Mouse (Mus musculus) thymus, postnatal 0 days (tissue): Measurements from ENCODE around the gene Gpr152. TPM values are rescaled to one million over a fixed set of nuclear protein-coding genes. Genes with fewer than 3 reads are reported as not detected.

Experiments
- DNase-seq: peaks from one replicate; pipeline ENCODE4 v3.0.0-alpha.2; 2015; ENCODE audit warnings: low spot score
- polyA plus RNA-seq: library from polyadenylated mRNA; unstranded; fragments of >200 nt; fragmentation: Nextera tagmentation; extraction: Ambion mirVana; gene quantifications from 2 replicates; pipeline ENCODE4 v1.2.1, GENCODE M21; 2015

Gpr152 gene
- polyA plus RNA-seq, 1 experiment from 2014 or later = 0.03 TPM

DNA sequence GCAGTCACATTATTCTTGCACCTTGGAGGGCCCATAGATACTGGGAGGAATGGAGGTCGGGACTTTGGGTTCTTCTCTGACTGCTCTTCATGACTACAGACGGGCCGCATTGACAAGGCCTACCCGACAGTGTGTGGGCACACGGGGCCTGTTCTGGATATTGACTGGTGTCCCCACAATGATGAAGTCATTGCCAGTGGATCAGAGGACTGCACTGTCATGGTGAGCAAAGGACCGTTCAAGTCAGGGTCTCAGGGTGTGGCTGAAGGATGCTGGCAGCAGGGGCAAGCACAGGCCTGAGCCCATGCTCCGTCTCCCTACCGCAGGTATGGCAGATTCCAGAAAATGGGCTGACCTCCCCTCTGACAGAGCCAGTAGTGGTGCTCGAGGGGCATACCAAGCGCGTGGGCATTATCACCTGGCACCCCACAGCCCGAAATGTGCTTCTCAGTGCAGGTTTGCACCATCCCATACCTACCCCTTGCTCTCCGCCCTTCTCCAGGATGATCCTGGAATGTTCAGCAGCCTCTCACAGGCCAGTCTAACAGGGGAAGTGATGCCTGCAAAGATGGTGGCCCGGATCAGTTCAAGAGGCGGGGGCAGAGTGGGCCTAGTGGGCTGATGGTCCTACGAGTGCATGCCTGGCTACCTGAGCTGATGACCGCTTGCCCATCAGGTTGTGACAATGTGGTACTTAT is 10.3 kb downstream of the Gpr152 start:
- DNase-seq = no peak

- no peak for DNase-seq
Measured at GRCm38 (mm10) chr19:4150567-4151487, 11.2 kb downstream of the Gpr152 start.

GRCm38 (mm10) chr19:4151488-4151860 is 11.9 kb downstream of the Gpr152 start:
- DNase-seq = no peak

- no peak for DNase-seq
Measured at GRCm38 (mm10) chr19:4151898-4152297, 12.3 kb downstream of the Gpr152 start.

GRCm38 (mm10) chr19:4152445-4153231 is 13.1 kb downstream of the Gpr152 start:
- DNase-seq = no peak

GRCm38 (mm10) chr19:4153232-4153654 is 13.7 kb downstream of the Gpr152 start, which contains the start of gene Ptprcap:
Gene Ptprcap, plus strand, starts transcription at chr19:4153604.
- DNase-seq = no peak

DNA sequence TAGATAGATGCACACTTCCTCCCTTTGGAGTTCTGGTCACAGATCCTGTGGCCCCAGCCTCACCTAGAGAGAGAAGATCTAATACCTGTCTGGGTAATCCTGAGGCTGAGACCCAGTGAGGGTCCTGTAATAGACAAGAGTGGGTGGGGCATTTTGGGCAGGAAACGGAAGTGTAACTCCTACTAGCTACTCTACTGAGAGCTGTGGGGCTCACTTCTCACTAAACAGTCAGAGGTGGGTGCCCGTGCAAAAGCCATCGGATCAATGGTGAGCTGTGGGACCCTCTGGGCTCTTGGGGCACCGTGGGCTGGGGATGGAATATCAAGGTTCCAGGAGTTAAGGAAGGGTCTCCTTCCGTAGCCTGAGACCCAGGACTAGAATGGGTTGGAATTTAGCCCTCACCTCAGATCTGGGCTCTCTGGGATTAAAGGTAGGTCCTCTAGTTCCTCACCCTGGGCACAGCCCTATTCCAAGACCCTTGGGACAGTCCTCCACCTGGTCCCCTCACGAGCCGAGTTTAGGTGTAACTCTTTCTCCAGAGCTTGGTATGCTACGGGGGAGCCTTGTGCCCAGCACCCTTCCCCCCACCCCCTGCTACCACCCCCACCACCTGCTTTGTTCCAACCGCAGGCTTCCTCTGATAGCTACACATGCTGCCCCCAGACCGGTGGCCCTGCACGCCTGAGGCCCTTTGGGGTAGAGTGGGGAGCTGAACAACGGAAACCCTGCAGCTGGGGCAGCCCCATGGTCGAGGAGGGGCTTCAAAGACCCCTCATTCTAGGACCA is 15.0 kb downstream of the Gpr152 start:
- DNase-seq = peak; percentile 86

DNA sequence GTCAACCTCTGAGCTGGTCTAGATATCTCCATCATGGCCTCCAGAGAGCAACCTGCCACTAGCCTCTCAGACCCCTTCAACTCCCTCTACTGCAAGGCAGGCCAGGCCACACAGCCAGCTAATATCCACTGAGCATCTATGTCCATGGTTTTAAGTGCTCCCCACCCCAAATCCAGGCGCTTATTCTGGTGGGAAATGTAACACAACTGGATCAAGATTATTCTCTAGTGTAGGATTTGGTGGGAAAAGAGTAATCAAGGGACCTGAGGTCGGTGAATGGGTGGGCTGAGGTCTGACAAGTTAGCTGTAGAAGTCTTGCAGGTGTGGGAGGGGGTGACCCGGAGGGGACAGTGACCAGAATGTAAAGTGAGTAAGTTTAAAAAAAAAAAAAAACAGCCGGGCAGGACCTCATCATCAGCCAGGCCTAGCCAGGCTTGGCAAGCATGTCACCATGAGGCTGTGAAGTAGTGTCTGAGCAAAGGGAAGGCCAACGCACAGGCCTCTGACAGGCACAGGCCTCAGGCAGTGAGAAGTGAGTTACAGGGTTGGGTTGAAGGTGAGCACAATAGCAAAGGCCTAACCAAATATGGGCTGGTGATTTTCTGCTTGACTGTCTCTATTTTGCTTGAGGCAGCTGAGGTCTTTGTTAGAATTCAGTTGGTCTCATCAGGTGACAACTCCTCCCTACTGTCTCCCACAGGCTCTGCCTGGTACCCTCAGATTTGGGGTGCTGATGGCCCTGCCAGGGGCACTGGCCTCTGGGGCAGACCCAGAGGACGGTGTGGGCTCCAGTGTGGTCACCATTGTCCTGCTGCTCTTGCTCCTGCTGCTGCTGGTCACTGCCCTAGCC is 15.9 kb downstream of the Gpr152 start:
- peak; percentile 22 for DNase-seq

GRCm38 (mm10) chr19:4156073-4156579 is 16.5 kb downstream of the Gpr152 start:
- DNase-seq = no peak

- no peak for DNase-seq
Measured at GRCm38 (mm10) chr19:4156771-4157170, 17.2 kb downstream of the Gpr152 start.

GRCm38 (mm10) chr19:4159049-4159448 is 19.5 kb downstream of the Gpr152 start:
- DNase-seq = no peak

GRCm38 (mm10) chr19:4162646-4163542 is 23.3 kb downstream of the Gpr152 start, which contains the start of gene Rps6kb2:
Gene Rps6kb2, minus strand, starts transcription at chr19:4163354.
- peak; percentile 95 for DNase-seq

GRCm38 (mm10) chr19:4163543-4163887 is 23.9 kb downstream of the Gpr152 start:
- no peak for DNase-seq

DNA sequence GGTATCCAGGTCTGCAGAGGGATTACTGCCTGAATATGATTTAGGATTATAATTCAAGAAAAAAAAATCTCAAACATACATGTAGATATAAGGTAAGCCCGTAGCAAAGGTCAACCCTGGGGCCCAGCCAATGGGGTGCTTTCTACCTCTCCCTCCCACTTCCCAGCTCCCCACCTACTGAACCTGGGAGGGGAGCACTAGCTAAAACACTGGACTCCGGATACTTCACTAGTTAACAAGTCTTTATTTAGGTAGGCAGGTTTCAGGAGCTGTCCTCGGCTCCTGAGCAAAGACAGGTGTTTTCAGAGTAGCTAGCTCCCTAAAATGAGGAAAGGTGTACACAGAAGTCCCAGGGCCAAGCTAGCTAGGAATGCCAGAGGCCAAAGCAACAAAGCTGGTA is 24.5 kb downstream of the Gpr152 start:
- DNase-seq = no peak

DNA sequence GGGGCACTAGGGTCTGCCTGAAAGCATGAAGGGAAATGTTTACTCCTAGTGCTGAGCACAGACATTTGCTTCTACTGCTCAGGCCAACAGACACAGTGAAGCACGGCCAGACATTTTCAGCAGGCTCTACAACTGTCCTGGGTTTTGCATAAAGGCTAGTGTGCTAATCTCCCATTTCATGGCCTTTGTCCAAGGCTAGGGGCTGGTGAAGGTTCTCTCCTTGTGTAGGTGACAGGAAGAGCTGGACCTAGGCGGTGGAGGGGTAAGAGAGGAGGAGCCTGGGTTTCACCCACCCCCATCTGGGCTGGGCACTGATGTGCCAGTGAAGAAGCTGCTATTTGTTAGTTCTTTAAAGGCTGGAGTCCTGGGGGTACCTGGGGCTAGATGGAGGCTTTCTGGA is 25.1 kb downstream of the Gpr152 start:
- DNase-seq = no peak

DNA sequence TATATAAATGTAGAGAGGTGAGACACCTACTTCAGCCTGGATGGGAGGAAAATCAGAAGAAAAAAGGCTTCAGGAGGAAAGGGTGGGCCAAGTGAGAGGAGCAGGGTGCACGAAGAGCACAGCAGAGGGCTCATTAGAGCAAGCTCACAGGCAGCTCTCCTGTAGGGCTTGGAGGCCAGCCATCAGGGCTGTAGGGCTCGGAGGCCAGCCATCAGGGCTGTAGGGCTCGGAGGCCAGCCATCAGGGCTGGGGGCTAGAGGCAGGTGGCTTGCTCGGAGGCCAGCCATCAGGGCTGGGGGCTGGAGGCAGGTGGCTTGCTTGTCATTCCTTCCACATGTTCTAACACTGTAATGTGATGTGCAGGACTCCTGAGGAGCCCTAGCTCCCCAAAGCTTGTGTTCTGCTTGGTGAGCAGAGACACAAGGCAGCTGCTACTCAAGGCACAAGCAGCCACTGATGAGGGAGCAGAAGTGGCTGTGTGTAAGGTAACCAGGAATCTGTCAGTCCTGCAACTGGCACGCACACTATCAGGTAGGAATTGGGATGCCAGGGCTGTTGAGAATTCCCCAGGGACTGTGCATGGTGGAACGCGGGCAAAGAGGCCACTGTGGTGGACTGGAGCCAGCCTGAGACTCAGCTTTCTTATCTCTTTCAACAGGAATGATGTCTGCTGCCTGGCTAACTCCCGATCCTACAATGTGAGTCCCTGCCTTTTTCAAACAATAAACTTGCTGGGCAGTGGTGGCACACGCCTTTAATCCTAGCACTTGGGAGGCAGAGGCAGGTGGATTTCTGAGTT is 27.3 kb downstream of the Gpr152 start:
- DNase-seq = no peak

- peak; percentile 99 for DNase-seq
Measured at GRCm38 (mm10) chr19:4169378-4169784, 29.8 kb downstream of the Gpr152 start.

DNA sequence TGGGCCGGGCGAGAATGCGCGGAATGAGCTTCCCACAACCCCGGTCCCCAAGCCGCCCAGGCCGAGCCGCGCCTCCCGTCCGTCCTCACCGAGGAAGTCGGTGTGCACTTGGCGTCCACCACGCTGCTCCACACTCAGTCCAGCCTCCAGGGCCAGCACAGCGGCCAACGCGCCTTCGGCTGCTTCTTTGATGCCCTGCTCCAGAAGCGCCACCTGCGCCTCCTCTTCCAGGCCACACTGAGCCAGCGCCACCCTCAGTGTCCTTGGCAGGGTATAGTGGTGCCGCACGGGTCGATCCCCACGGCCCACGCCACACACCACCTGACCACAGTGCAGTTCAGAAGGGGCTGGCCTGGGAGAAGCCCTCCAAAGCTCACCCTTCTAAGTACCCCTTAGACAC is 30.2 kb downstream of the Gpr152 start:
- no peak for DNase-seq
